Mouse (Mus musculus) kidney, postnatal 36 days (tissue): Measurements from ENCODE around the gene Dolpp1.
A peak's percentile ranks its signal among the peaks of the same experiment; 100 is the strongest.
"Not testable (repeated sequence)": the region's sequence is repeated elsewhere in the genome, so short reads cannot be mapped to it uniquely, and the experiment has no call there.

Experiments
- DNase-seq, 2 experiments: peaks; one replicate each; pipeline ENCODE4 v3.0.0; 2021 to 2022; ENCODE audit warnings: mixed read lengths in 2 of 2

Gene Dolpp1

GRCm38 (mm10) chr2:30413038-30413973, 21.3 kb downstream of the Dolpp1 start:
- DNase-seq, result no peak

GRCm38 (mm10) chr2:30414101-30414500, 22.0 kb downstream of the Dolpp1 start:
- DNase-seq, result peak; percentile 24 to 59

- no peak for DNase-seq
These were observed 22.6 kb downstream of the Dolpp1 start for GRCm38 (mm10) chr2:30414681-30415080.

- DNase-seq, result peak; percentile 98
These were observed 23.3 kb downstream of the Dolpp1 start, which contains the start of gene Crat for GRCm38 (mm10) chr2:30415157-30415935. Crat (minus strand) TSS chr2:30415813.

- DNase-seq, result peak; percentile 92 to 96
These were observed 24.0 kb downstream of the Dolpp1 start, which contains the start of gene Ptpa for GRCm38 (mm10) chr2:30415936-30416648. Ptpa (plus strand) TSS chr2:30416039.

DNA sequence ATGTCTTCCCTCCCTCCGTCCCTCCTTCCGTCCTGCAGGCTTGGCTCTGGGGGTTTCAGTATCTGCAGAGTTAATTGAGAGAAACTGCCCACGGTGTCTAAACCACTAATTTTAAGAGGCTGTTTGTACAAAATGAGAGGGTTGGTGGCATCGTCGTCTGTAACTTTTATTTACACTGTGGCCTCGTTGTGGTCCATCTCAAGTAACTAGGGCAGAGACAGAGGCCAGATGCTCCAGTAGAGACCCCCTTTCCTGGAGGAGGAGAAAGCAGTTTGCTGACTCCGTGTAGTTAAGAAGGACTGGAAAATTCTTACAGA, 24.6 kb downstream of the Dolpp1 start:
- DNase-seq, result no peak

DNA sequence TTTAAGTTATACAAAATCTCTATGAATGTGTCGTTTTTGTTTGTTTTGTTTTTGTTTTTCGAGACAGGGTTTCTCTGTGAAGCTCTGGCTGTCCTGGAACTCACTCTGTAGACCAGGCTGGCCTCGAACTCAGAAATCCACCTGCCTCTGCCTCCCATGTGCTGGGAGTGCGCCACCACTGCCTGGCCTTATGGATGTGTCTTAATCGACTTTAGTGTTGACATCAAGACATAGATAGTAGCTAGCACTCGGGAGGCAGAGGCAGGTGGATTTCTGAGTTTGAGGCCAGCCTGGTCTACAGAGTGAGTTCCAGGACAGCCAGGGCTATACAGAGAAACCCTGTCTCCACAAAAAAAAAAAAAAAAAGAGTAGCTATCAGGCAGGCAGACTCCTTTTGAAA, 25.1 kb downstream of the Dolpp1 start:
- not testable (repeated sequence) for DNase-seq

DNA sequence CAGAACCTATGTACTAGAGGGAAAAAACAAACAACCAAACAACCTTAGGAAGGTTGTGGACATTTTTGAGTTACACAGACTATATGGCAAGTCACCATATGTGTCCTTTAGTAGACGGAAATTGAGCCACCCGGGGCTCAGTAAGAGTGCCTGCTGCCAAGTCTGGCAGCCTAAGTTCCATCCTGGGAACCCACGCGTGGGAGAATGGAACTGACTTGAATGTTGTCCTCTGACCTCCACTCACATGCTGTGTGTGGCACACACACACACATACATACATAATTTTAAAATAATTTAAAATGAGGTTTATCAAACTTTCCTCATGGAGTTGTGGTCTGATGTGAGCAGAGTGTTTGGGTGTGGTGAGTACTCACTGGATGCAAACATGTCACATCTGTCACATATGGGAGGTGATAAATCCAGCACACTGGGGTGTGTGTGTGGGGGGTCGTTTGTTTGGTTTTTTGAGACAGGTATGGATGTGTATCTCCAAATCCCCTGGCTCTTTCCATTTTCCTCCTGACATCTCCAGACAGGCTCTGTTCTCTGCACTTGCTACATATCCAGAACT, 25.6 kb downstream of the Dolpp1 start:
- no peak for DNase-seq

DNA sequence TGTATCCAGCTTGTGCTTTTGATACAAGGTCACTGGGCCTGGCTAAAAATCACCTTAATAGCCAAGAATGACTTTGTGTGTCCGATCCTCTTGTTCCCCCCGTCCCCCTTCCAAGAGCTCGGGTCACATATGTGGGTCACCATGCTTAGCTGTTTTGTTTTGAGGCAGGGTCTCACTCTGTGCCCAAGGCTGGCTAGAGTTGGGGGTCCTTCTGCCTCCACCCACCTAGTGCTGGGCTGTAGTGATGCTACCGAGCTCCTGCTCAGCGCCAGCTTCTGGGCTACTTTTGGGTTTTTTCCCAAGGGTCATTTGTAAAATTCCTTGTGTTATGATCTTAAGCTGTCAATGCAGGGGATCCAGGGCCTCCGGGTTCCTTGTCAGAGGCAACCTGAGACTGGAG, 26.2 kb downstream of the Dolpp1 start:
- no peak for DNase-seq

DNA sequence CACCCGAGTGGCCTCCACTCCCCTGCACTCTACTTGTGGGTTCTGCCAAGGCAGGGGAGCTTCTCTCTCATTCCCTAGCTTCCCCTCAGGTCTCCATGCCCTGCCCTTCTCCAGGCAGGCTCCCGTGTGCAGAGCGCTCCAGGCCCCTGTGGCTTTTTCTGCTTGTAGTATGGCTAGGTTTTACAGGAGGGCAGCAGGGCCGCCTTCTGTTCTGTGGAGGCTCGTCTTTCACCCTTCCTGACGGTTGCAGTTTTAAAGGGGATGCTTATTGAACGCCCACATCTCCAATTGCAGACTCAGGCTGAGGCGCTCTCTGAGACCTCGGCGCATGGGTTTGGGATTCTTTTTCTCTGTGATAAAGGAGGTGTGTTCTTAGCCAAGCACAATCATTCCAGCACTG, 27.1 kb downstream of the Dolpp1 start:
- no peak for DNase-seq

GRCm38 (mm10) chr2:30421432-30421831, 29.4 kb downstream of the Dolpp1 start:
- DNase-seq, result no peak

DNA sequence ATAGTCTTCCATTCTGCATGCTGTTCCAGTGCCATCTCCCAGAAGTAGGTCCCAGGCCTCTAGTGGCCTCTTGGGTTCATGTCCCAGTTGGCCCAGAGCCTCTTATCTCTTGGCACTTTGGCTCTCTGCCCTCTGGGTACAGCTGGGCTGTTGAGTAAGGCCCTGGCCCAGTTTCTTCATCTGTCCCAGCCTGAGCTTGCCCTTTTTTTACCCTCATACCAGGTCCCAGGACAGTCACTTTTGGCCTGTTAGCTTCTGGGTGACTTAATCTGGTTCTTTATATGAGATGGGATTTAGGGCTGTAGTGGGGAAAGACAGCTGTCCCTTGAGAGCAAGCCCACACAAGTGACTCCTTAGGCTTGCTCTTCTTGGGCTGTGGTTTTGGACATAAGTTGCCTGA, 37.1 kb downstream of the Dolpp1 start:
- DNase-seq, result peak in 1 of 2 experiments; percentile 60

- peak; percentile 69 to 85 for DNase-seq
These were observed 43.5 kb downstream of the Dolpp1 start for GRCm38 (mm10) chr2:30435326-30436155.

DNA sequence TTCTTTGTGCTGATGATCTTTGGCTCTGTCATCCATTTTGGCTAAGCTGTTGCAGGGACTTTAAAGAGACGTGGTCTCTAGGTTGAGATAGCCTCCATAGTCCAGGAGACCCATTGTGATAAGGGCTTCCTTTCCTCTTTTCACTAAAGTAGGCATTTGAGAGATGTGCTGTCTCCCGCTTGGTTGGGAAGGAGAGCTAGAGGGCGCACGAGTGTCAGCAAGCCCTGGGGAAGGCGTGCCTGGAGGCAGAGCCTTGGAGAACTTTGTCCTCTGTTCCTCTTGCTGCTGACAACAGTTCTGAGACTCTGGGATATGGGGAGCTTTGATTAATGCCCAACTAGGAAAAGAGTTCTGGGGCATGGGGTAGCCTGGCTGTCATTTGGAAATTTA, 44.1 kb downstream of the Dolpp1 start:
- peak; percentile 87 to 88 for DNase-seq

- DNase-seq, result no peak
These were observed 44.8 kb downstream of the Dolpp1 start for GRCm38 (mm10) chr2:30436809-30437208.

- no peak for DNase-seq
These were observed 45.7 kb downstream of the Dolpp1 start for GRCm38 (mm10) chr2:30437791-30438190.

GRCm38 (mm10) chr2:30439631-30440030, 47.6 kb downstream of the Dolpp1 start:
- DNase-seq, result no peak

- peak; percentile 56 to 64 for DNase-seq
These were observed 48.2 kb downstream of the Dolpp1 start for GRCm38 (mm10) chr2:30440211-30440700.

GRCm38 (mm10) chr2:30440701-30441517, 48.9 kb downstream of the Dolpp1 start:
- DNase-seq, result peak; percentile 86 to 87
